Mouse (Mus musculus) limb, embryonic 15.5 days (tissue): ENCODE results near the gene Fosl2. TPM values are rescaled to one million over a fixed set of nuclear protein-coding genes. Genes with fewer than 3 reads are reported as not detected.

Experiments
- ATAC-seq: fragments of 200-750 bp; cut with Nextera tagmentation; 2 replicates; pipeline ENCODE4 v1.8.0; 2017; ENCODE audit warnings: low read depth, moderate TSS enrichment; ENCODE audit not compliant: insufficient number of reproducible peaks, low FRiP score, low TSS enrichment
- H3K27ac ChIP-seq: fragments of 300-500 bp; sonication (generic); 2 replicates; pipeline ENCODE4 v1.5.1; 2015; ENCODE audit warnings: moderate library complexity, mild to moderate bottlenecking, inconsistent platforms
- H3K27me3 ChIP-seq: fragments of 300-500 bp; sonication (generic); 2 replicates; pipeline ENCODE4 v1.6.1; 2015; ENCODE audit warnings: inconsistent platforms
- H3K36me3 ChIP-seq: fragments of 300-500 bp; sonication (generic); 2 replicates; pipeline ENCODE4 v1.6.1; 2015; ENCODE audit warnings: inconsistent platforms
- H3K4me1 ChIP-seq: fragments of 300-500 bp; sonication (generic); 2 replicates; pipeline ENCODE4 v1.6.1; 2015; ENCODE audit warnings: inconsistent platforms
- H3K4me2 ChIP-seq: fragments of 300-500 bp; sonication (generic); 2 replicates; pipeline ENCODE4 v1.6.1; 2015; ENCODE audit warnings: mild to moderate bottlenecking, inconsistent platforms
- H3K4me3 ChIP-seq: fragments of 300-500 bp; sonication (generic); 2 replicates; pipeline ENCODE4 v1.5.1; 2015; ENCODE audit warnings: mild to moderate bottlenecking, inconsistent platforms
- H3K9ac ChIP-seq: fragments of 300-500 bp; sonication (generic); 2 replicates; pipeline ENCODE4 v1.6.1; 2015; ENCODE audit warnings: inconsistent platforms
- H3K9me3 ChIP-seq: fragments of 300-500 bp; sonication (generic); 2 replicates; pipeline ENCODE4 v1.6.1; 2016; ENCODE audit warnings: inconsistent platforms
- WGBS: fragments of 180-500 bp; shearing (Covaris S2); methylation state at CpG from one replicate; pipeline ENCODE4 v1.1.7; 2015; 5-methylcytosine and 5-hydroxymethylcytosine counted together
- polyA plus RNA-seq: library from polyadenylated mRNA; unstranded; fragments of >200 nt; fragmentation: Nextera tagmentation; extraction: Ambion mirVana; gene quantifications from 2 replicates; pipeline ENCODE4 v1.2.1, GENCODE M21; 2015

Gene Fosl2
- polyA plus RNA-seq, 1 experiment from 2014 or later, result 10.6 TPM

DNA sequence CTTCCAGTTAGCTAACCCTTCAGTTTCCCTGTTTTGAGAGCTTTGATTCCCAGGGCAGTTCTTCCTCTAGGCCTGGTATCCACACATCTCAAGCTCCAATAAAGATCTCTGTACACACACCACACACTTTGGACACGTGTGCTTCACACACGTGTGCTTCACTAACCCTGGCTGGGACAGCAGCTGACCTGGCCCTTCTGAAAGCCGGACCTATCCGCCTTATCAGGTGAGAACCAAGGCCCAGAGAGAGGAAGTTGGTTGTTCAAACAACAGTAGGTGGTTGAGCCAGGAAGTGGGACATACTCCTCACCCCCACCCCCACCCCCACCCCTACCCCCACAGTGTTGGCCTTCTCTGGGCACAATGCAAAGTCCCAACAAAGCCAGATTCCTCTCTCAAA lies 24.9 kb upstream of the Fosl2 start:
- H3K9ac ChIP-seq, result no peak overlapping the region
- no peak overlapping the region for H3K27ac ChIP-seq
- ATAC-seq, result no peak
- H3K4me1 ChIP-seq, result no peaks in the 10 kb centered on the region
- H3K4me2 ChIP-seq, result no peak overlapping the region
- H3K9me3 ChIP-seq, result no peaks in the 10 kb centered on the region
- no peaks in the 10 kb centered on the region for H3K36me3 ChIP-seq
- H3K27me3 ChIP-seq, result no peaks in the 10 kb centered on the region
- WGBS, result 82% methylated on average over 4 of the region's 4 CpGs
- H3K4me3 ChIP-seq, result no peak overlapping the region

DNA sequence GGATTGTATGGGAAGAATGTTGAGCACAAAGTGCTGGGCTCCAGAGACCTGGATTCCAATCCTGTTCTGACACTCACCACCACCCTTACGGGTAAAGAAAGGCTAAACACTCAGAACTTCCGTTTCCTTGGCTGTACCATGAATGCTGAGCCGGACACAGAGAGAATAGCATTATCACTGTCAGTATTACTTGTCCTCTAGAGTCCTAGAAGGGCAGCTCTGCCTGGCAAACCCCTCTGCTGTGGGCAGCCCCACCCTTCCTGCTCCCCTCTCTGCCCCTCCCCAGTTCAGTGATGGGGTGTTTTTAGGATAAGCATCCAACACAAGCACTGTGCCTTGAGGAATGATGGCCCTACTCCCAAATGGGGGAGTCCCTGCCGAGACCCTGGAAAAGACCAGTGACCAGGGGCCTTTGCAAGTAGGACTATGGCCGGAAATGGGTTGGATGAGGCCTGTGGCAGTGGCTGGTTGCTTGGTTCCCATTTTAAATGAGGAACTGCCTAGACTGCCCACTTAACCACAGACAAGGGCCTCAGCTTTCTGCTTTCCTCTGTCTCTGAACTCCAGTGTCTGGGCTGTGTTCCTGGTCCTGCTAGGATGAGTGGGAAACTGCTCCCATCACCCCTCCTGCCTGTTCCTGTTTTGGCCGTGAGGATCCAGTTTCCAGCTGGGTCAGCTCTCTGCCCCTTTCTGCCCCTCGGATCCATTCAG lies 23.2 kb upstream of the Fosl2 start:
- Histone ChIP-seq H3K4me1 (no peaks in the 10 kb centered on the region), H3K4me3 (no peak overlapping the region), H3K36me3 (no peaks in the 10 kb centered on the region), H3K9me3 (no peaks in the 10 kb centered on the region), H3K4me2 (no peak overlapping the region), H3K27me3 (no peaks in the 10 kb centered on the region), H3K9ac (no peak overlapping the region), H3K27ac (no peak overlapping the region)
- WGBS, result 74% methylated on average over 7 of the region's 7 CpGs
- no peak for ATAC-seq

DNA sequence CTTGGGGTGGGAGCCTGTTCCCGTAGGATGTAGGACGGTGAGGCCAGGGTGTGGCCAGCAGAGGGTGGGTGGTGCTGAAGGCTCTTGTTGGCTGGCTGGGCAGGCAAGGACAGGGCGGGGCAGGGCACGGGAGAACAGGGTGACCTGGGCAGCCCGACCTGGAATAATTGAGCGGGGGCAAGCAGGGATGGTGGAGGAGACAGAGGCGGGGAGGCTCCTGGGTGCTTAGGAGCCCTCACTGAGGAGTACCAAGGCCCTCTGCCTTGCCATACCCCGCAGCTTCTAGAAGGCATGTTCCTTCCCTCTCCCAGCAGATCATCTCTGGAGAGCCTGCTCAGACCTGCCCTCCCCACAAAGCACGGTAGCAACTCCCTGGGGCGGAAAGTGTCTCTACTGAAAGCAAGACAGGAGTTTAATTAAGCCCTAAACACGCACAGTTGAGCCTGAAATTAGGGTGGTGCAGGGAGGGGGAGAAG lies 14.7 kb upstream of the Fosl2 start:
- ATAC-seq, result no peak
- peak overlapping the region; percentile 82 for H3K27ac ChIP-seq

DNA sequence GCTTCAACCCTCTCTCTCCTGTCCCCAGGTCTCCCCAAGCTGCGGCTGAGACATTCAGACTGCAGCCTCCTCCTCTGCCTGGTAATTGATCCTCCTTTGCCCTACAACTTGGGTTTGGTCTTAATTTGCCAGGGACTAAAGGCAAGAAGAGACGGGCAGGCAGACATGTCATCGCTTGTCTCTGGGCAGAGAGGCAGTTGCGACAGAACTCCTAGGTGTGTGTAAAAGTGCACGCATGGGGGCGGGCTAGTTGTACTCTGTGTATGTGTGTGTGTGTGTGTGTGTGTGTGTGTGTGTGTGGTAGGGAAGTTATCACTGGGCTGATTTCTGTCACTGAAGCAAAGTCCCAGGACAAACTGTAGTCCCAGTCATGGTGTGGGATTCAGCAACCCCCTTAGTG lies 13.7 kb upstream of the Fosl2 start:
- Histone ChIP-seq H3K27ac (peak overlapping the region; percentile 82), H3K36me3 (no peaks in the 10 kb centered on the region), H3K9ac (no peak overlapping the region), H3K27me3 (no peaks in the 10 kb centered on the region), H3K9me3 (no peaks in the 10 kb centered on the region), H3K4me2 (0 out of 2 replicates have a peak overlapping the region, but pooled peaks have one; percentile 12), H3K4me3 (no peak overlapping the region), H3K4me1 (peaks cover 12% of the 10 kb centered on the region; the same call in 1 of the 2 replicates)
- 81% methylated on average over 6 of the region's 6 CpGs for WGBS
- ATAC-seq, result no peak

More for the DNA sequence above, 14.7 kb upstream of the Fosl2 start:
- Histone ChIP-seq H3K36me3 (no peaks in the 10 kb centered on the region), H3K4me3 (no peak overlapping the region), H3K4me2 (no peak overlapping the region), H3K9ac (no peak overlapping the region), H3K4me1 (peaks cover 12% of the 10 kb centered on the region; the same call in 1 of the 2 replicates), H3K27me3 (no peaks in the 10 kb centered on the region), H3K9me3 (no peaks in the 10 kb centered on the region)
- 30% methylated on average over 11 of the region's 11 CpGs for WGBS

DNA sequence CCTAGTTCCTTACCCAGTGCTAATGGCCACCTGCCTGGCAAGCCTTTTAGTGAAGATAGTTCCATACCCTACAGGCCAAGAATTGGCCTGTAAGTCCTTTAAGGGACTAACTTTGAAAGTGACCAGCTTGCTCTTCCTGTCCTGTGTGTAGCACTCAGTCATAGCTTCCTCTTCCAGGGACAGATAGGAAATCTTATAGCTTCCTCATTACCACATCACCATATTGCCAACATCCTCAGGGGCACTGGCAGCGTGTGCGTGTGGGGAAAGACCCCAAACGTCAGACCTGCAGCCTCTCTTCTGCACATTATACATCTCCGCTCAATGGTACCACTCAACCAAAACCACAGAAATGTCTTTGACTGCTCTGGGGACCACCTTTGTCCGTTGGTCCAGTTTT lies 13.2 kb upstream of the Fosl2 start:
- no peak overlapping the region for H3K4me3 ChIP-seq
- H3K4me2 ChIP-seq, result no peak overlapping the region
- no peaks in the 10 kb centered on the region for H3K36me3 ChIP-seq
- H3K27ac ChIP-seq, result no peak overlapping the region
- no peaks in the 10 kb centered on the region for H3K27me3 ChIP-seq
- no peak for ATAC-seq
- H3K9me3 ChIP-seq, result no peaks in the 10 kb centered on the region
- 77% methylated on average over 5 of the region's 5 CpGs for WGBS
- no peak overlapping the region for H3K9ac ChIP-seq
- peaks cover 12% of the 10 kb centered on the region; the same call in 1 of the 2 replicates for H3K4me1 ChIP-seq

DNA sequence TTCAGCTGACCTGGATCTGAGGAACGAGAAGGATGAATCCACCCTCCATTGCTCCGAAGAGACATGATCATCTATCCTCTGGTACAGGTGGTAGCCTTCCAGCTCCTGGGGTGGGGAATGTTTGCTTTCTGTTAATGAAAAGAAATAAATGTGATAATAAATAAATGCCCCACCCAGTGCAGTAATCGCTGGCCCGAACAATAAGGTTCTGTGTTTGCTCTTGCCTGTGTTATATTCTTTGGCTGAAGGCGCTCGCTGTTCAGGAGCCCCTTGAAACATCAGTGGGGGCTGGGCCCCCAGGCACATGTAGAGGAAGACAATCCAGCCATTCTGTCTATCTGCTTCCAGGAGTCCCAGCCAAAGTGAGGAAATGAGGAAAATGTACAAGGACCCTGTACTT lies 10.6 kb upstream of the Fosl2 start:
- Histone ChIP-seq H3K9ac (no peak overlapping the region), H3K4me3 (no peak overlapping the region), H3K27me3 (no peaks in the 10 kb centered on the region), H3K4me1 (peaks cover 11% of the 10 kb centered on the region; the same call in 1 of the 2 replicates), H3K27ac (no peak overlapping the region), H3K36me3 (no peaks in the 10 kb centered on the region), H3K4me2 (no peak overlapping the region), H3K9me3 (no peaks in the 10 kb centered on the region)
- no peak for ATAC-seq
- 84% methylated on average over 6 of the region's 6 CpGs for WGBS

DNA sequence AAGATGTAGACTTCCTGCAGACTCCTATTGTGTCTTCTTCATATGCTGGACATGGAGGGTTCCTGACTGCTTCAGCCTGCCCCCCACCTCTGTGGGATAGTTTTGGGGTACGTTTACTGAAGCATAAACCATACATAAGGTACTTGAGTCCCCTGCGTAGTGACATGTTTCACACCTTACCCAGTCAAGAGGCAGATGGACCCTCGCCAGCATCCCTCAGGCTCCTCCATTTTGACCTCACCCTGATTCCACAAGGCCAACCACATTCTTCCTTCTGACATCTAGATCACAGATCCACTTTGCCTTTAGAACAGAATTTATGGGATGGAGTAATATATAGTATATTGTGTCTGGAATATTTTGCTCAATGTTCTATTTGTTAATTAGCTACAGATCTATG lies 8.4 kb upstream of the Fosl2 start:
- Histone ChIP-seq H3K9ac (no peak overlapping the region), H3K9me3 (no peaks in the 10 kb centered on the region), H3K36me3 (no peaks in the 10 kb centered on the region), H3K27ac (no peak overlapping the region), H3K4me1 (peaks cover 5% of the 10 kb centered on the region; the same call in 1 of the 2 replicates), H3K27me3 (peaks cover 4% of the 10 kb centered on the region), H3K4me2 (no peak overlapping the region), H3K4me3 (no peak overlapping the region)
- ATAC-seq, result no peak
- 73% methylated on average over 3 of the region's 3 CpGs for WGBS

DNA sequence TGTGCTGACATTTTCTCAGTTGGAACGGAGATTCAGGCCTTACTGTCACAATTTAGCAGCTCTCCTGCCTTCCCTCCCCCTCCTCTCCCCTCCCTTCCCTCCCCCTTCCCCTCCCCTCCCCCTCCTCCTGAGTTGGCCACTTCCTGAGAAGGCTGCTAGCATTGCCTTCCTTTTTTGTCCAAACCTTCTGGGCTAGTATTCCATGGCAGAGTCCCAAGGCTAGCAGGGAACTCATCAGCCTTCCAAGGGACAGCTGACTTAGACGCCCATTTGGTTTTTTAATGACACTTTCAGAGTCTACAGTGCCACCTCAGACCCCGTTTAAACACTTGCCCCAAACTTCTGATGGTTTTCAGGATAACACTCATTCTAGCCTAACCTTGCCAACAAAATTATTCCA lies 7.7 kb upstream of the Fosl2 start:
- no peak for ATAC-seq
- H3K4me3 ChIP-seq, result no peak overlapping the region
- 36% methylated on average over 3 of the region's 3 CpGs for WGBS

DNA sequence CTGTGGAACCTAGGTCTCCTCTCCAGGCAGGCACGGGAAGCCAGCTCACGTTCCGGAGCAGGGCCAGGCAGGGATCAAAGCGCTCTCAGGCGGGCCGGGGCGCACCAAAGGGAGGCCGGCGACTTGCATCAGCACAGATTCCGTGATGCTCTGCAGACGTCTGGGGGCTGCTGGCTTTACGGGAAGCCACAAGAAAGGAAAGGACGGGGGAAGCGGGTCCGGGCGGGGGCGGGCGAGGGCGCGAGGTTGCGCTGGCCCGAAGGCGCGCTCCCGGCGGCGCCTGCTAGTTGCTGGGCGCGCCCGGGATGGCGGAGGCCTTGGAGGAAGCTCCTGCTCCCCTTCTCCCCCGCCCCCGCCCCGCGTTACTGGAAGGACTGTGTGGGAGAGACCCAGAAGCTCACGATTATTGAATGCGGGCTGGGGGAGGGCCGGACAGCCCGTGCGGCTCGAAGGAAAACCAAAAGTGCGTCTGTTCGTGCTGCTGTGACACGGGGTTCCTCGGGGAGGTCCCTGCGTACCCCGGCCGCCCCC lies 2.6 kb upstream of the Fosl2 start:
- Histone ChIP-seq H3K4me1 (peaks cover 22% of the 10 kb centered on the region), H3K9me3 (no peaks in the 10 kb centered on the region), H3K27me3 (peaks cover 4% of the 10 kb centered on the region), H3K27ac (peak overlapping the region; percentile 99), H3K4me2 (peak overlapping the region; percentile 82), H3K9ac (peak overlapping the region; percentile 24; the same call in 1 of the 2 replicates), H3K4me3 (peak overlapping the region; percentile 75), H3K36me3 (no peaks in the 10 kb centered on the region)
- WGBS, result 0% methylated on average over 44 of the region's 48 CpGs
- no peak for ATAC-seq

More for the DNA sequence above, 7.7 kb upstream of the Fosl2 start:
- Histone ChIP-seq H3K4me1 (peaks cover 3% of the 10 kb centered on the region; the same call in 1 of the 2 replicates), H3K9me3 (no peaks in the 10 kb centered on the region), H3K9ac (no peak overlapping the region), H3K4me2 (no peak overlapping the region), H3K27ac (no peak overlapping the region), H3K36me3 (no peaks in the 10 kb centered on the region), H3K27me3 (peaks cover 4% of the 10 kb centered on the region)

DNA sequence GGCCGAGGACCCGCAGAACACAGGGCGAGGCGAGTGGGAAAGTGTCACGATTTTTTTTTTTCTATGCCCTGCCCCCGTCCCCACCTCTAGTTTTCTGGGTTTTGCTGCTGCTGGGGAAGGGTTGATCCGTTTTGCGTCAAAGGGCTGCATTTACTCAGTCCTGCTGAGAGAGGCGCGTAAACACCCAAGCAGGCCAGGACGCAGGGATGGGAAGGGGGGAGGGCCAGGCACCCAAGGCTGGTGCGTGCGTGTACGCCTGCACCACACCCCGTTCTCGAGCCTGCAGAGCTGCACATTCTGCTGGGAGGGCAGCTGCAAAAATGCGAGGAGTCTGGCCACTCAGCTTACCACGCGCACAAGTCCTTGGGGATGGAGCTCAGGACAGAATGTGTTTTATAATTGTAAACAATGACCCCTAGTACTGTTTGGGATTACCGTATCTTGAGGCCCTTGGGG lies 2.0 kb upstream of the Fosl2 start:
- peak overlapping the region; percentile 82 for H3K4me2 ChIP-seq
- H3K9me3 ChIP-seq, result no peaks in the 10 kb centered on the region
- H3K27ac ChIP-seq, result peak overlapping the region; percentile 99
- peaks cover 27% of the 10 kb centered on the region for H3K4me1 ChIP-seq
- under 1% methylated on average over 20 of the region's 20 CpGs for WGBS
- 0 out of 2 replicates have a peak, but pooled peaks have one; percentile 27 for ATAC-seq
- H3K4me3 ChIP-seq, result peak overlapping the region; percentile 75
- H3K27me3 ChIP-seq, result peaks cover 4% of the 10 kb centered on the region
- no peaks in the 10 kb centered on the region for H3K36me3 ChIP-seq
- H3K9ac ChIP-seq, result peak overlapping the region; percentile 24; the same call in 1 of the 2 replicates

DNA sequence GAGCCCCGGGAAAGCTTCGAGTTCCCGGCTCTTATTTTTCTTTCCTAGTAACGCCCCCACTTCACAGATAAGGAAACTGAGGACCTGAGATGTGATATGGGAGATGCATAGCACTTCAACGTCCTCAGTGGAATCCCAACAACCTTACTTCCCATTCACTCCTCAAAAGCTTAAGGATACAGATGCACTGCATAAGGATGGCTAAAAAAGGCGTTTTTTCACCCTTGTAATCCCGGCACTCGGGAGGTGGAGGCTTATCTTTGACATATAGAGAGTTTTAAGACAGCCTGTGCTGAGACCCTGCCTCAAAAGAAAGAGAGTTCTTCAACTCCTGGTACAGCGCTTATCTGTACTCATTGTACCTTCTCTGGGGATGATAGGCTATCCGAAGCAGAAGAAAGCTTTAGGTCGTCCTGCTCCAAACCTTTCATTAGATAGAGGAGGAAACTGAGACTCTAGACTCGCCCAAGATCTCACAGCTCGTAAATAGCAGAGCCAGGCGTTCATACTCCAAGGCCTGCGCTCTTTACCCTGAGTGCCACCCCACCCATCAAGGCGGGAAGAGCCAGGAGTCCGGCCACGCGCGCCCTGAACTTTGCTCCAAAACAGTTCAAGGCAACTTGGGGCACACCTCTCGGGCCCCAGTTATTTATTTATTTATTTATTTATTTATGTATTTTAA lies 1.4 kb upstream of the Fosl2 start:
- WGBS, result 2% methylated on average over 21 of the region's 21 CpGs
- no peak for ATAC-seq
- peak overlapping the region; percentile 99 for H3K27ac ChIP-seq
- H3K36me3 ChIP-seq, result no peaks in the 10 kb centered on the region
- peaks cover 34% of the 10 kb centered on the region for H3K4me1 ChIP-seq
- H3K9ac ChIP-seq, result no peak overlapping the region; the same call in 1 of the 2 replicates
- H3K27me3 ChIP-seq, result peaks cover 4% of the 10 kb centered on the region
- H3K9me3 ChIP-seq, result no peaks in the 10 kb centered on the region
- H3K4me2 ChIP-seq, result peak overlapping the region; percentile 82
- peak overlapping the region; percentile 75 for H3K4me3 ChIP-seq

DNA sequence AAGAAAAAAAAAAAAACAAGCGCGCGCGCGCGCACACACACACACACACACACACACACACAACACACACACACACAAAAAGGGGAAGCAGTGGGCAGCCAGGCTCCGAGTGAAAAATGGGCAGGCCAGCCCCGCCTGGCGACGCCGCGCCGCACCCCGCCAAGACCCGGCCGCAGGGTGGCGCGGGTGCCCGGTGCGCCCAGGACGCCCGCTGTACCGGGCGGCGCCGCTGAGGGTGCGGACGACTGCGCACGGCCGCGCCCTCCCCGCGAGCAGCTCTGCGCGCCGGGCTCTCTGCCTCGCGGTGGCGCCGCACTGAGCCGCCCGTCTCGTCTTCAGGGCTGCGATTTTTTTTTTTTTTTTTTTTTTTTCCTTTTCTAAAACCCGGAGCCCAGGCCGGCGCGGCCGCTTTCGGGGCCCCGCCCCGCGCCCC lies 682 bp upstream of the Fosl2 start:
- peak; percentile 37 for ATAC-seq
- Histone ChIP-seq H3K4me3 (peak overlapping the region; percentile 75), H3K27me3 (peaks cover 4% of the 10 kb centered on the region), H3K4me2 (peak overlapping the region; percentile 82), H3K9me3 (no peaks in the 10 kb centered on the region), H3K36me3 (no peaks in the 10 kb centered on the region), H3K27ac (peak overlapping the region; percentile 99), H3K4me1 (peaks cover 39% of the 10 kb centered on the region), H3K9ac (peak overlapping the region; percentile 73)
- under 1% methylated on average over 19 of the region's 54 CpGs for WGBS
